Mouse (Mus musculus): ENCODE data around the gene Nes. TPM values are rescaled to one million over a fixed set of nuclear protein-coding genes. Genes with fewer than 3 reads are reported as not detected.

The Nes gene
- polyA plus RNA-seq (2012; rRNA removed) = 1.2 and 1.7 TPM in 2 replicates

GRCm38 (mm10) chr3:87970939-87971488, at the start of gene Nes:
TSS of gene Nes (plus strand) at chr3:87971078.

DNA sequence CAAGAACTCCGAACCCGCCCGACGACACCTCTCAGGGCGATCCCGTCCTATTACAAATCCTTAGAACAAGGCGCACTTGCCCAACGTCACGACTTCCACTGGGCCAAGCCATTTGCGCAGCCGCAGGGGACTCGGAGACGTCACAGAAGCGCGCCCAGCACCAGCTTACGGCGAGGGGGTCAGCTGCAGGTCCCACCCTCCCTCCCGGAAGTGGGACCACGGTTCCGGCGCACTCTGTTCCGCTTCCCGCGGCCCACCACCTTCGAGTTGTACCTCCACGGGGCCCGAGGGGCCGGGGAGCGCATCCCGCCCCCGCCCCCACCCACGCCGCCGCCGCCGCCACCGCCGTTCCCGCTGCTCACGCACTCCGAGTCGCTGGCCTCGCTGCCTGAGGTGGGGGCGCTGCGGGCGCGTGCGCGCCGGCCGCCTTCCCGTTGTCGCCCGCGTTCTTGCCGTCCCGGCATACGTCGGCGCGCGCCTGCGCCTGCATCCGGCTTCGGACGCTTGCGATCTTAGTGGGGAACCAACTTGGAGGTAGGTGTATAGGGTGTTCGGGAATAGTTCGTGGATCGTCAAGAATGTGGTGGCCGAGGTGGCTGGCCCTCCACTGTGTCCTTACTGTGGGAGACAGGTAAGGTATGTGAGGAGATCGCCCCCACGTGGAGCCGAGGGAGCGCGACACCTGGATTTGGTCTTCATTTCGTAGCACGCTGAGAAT, 40.6 kb upstream of the Nes start, which contains the start of the genes Isg20l2 and Rrnad1:
Gene Isg20l2 (plus strand): TSS at position 237 of the 718 bp plus-strand sequence.
Gene Rrnad1 (minus strand): TSS at position 640 of the 718 bp plus-strand sequence.

DNA sequence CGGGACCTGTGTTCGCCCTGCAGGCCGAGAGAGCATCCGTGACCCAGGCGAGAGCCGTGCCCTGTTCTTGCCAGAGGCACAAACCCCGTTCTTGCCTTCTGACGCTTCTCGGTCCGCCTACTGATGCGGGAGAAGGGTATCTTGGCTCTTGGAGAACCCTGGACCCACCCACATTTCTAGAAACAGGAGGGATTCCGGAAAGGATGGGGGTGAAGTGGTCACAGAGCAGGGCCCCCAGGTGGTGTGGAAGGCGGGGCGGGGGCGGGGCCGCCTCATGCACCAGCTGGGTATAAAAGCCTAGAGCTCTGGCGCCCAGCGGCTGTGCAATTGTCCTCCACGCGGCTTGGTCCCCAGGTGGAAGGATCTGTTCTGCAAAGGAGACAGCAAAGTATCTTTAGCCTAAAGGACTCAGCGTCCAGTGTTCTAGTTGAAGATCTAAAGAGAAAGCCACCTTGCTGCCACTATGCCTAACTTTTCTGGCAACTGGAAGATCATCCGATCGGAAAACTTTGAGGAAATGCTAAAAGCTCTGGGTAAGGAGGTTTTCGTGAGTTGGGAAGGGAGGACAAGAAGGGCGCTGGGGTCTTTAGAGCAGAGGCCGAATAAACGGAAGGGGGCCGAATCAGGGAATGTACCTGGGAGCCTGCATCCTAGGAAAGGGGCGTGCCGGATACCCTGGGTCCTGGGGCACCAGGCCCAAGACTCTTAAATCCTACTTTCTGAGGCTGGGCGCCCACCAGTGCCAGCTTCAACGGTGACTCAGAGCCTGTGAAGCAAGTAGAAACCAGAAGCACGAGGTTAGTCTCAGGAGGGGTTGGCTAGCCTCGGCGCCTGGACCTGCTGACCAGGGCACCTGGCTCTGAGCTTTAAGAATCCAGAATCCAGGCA, 22.3 kb upstream of the Nes start, which contains the start of gene Crabp2:
Gene Crabp2 (plus strand): TSS at position 289 of the 888 bp plus-strand sequence.

DNA sequence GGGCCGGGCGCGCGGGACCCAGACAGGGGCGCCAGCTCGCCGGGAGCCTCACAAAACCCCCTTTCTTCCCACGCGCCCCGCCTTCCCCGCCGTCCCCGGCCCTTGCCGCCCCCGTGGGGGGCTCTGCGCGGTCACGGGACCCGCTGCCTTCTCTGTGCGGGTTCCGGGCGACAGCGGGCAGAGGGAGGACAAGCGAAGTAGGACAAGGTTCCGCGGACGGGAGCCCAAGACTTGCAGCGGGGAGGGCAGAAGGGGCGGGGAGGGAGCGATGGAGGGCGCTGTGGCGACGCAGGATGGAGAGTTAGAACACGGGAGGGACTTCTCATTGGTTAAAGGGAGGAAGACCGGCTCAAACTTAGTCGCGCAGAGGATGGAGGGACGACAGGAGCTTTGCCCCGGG, 29.3 kb downstream of the Nes start, which contains the start of gene Bcan:
Gene Bcan (minus strand): TSS at position 50 of the 400 bp plus-strand sequence.

GRCm38 (mm10) chr3:88027434-88028186, 56.7 kb downstream of the Nes start, which contains the start of gene Hapln2:
TSS of gene Hapln2 (minus strand) at chr3:88027583.

Other genes with a start within 250 kb of the Nes start
- 0.02 and 0.14 TPM in 2 replicates for gene Lrrc71, start 222.5 kb upstream of the Nes start, polyA plus RNA-seq (2012; rRNA removed)
- gene Ntrk1, start 175.9 kb upstream of the Nes start, polyA plus RNA-seq (2012; rRNA removed) = 0.17 and 0.20 TPM in 2 replicates
- 1.6 and 2.7 TPM in 2 replicates for gene Insrr, start 174.1 kb upstream of the Nes start, polyA plus RNA-seq (2012; rRNA removed)
- gene Pear1, start 146.8 kb upstream of the Nes start, polyA plus RNA-seq (2012; rRNA removed) = 11.8 and 12.6 TPM in 2 replicates
- gene Sh2d2a, start 124.3 kb upstream of the Nes start, polyA plus RNA-seq (2012; rRNA removed) = 0.16 and 0.45 TPM in 2 replicates
- gene Prcc, start 85.5 kb upstream of the Nes start, polyA plus RNA-seq (2012; rRNA removed) = 12.5 and 13.3 TPM in 2 replicates
- gene Hdgf, start 64.8 kb upstream of the Nes start, polyA plus RNA-seq (2012; rRNA removed) = 28.9 and 30.2 TPM in 2 replicates
- 9.8 and 10.8 TPM in 2 replicates for gene Mrpl24, start 51.6 kb upstream of the Nes start, polyA plus RNA-seq (2012; rRNA removed)
- gene Isg20l2, start 40.8 kb upstream of the Nes start, polyA plus RNA-seq (2012; rRNA removed) = 4.0 and 4.7 TPM in 2 replicates
- gene Rrnad1, start 40.4 kb upstream of the Nes start, polyA plus RNA-seq (2012; rRNA removed) = 11.2 and 19.0 TPM in 2 replicates
- gene Crabp2, start 22.4 kb upstream of the Nes start, polyA plus RNA-seq (2012; rRNA removed) = 9.3 and 9.4 TPM in 2 replicates
- gene Bcan, start 29.2 kb downstream of the Nes start, polyA plus RNA-seq (2012; rRNA removed) = 0.26 and 0.44 TPM in 2 replicates
- not detected in 2 replicates for gene Hapln2, start 56.5 kb downstream of the Nes start, polyA plus RNA-seq (2012; rRNA removed)
- gene Gpatch4, start 72.0 kb downstream of the Nes start, polyA plus RNA-seq (2012; rRNA removed) = 1.7 and 2.1 TPM in 2 replicates
- gene Naxe, start 87.4 kb downstream of the Nes start, polyA plus RNA-seq (2012; rRNA removed) = 37.1 and 38.2 TPM in 2 replicates
- not detected in 2 replicates for gene Ttc24, start 107.2 kb downstream of the Nes start, polyA plus RNA-seq (2012; rRNA removed)
- gene Iqgap3, start 110.9 kb downstream of the Nes start, polyA plus RNA-seq (2012; rRNA removed) = 4.7 and 5.7 TPM in 2 replicates
- gene Mef2d, start 171.3 kb downstream of the Nes start, polyA plus RNA-seq (2012; rRNA removed) = 50.8 and 55.8 TPM in 2 replicates

All from stomach, adult 2 months (tissue).